Mouse (Mus musculus): ENCODE results near the gene Cyp4f16.
"Not testable (repeated sequence)": the region's sequence is repeated elsewhere in the genome, so short reads cannot be mapped to it uniquely, and the experiment has no call there.

The Cyp4f16 gene

GRCm38 (mm10) chr17:32536051-32536866 lies at the start of gene Cyp4f16:
TSS of gene Cyp4f16 (plus strand) at chr17:32536558.
- peak; percentile 94 for DNase-seq

DNA sequence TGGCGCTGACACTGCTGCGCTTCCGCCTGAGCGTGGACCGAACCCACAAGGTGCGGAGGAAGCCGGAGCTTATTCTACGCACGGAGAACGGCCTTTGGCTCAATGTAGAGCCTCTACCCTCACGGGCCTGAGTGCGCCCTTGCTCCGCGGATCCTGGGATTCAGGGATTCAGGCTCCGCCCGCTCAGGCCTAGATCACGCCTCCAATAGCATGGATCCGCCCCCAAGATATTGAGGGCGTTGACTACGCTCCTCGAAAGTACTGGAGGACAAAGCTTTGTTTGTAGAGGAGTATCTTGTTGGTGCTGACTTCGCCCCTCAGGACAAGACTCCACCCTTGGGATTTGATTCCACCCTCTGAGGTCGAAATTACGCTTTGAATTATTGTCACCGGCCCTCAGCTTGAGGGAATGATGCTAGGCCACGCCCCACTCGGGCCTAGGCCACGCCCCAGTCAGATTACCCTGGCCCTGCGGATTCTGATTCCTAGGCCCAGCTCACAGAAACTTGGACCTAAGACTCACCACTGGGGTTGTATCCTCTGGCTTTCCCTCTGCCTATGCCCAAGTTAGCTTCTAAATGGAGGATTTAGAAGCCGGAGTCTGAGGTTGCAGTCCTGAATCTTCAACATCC lies 43.9 kb upstream of the Cyp4f16 start:
- DNase-seq: peak; percentile 41

DNA sequence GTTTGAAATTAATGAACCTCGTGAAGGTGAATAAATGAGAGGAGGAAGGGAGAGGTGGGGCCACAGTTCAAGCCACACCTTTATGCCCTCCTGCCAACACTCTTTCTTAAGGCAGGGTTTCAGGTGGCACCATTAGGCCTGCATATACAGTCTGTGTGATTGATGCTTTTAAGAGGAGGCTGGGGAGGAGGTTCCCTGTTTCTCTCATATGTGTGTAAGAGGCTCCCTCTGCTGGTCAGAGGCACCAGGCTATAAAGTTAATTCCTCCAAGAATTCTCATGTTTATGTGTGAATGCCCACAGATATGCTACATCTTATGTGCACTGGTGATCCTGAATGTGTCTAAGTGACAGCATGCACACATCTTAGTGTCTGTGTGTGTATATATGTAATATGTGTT lies 41.8 kb upstream of the Cyp4f16 start:
- DNase-seq: peak; percentile 78

DNA sequence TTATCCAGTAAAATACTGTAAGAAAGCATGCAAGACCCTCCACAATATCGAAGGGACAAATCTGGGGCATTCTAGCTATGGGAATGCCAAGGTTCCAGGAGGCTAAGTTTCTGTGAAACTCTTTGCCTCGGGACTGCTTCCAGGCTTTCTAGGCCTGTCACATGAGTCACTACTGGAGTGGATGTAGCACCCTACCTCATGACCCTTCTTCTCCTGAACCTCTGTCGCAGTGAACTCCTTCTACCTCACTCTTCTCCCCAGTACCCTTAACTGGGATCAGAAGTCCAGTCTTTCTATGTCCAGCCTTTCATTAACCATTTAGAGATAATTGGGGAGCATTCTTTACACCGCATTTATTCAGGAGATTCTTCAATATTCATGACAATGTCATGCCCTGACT lies 35.8 kb upstream of the Cyp4f16 start:
- DNase-seq: not testable (repeated sequence)

- DNase-seq: no peak
Observed at GRCm38 (mm10) chr17:32501051-32501450, 35.3 kb upstream of the Cyp4f16 start.

DNA sequence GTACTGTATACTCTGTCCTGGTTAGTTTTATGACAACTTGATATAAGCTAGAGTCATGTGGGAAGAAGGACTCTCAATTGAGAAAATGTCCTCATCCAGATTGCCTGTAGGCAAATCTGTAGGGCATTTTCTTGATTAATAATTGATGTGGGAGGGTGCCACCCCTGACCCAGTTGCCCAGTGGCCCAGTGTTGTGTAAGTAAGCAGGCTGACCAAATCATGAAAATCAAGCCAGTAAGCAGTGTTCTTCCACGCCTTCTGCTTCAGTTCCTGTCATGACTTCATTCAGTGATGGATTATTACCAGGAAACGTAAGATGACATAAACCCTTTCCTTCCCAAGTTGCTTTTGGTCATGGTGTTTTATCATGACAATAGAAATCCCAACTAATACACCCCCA lies 33.2 kb upstream of the Cyp4f16 start:
- peak; percentile 31 for DNase-seq

- peak; percentile 73 for DNase-seq
Observed at GRCm38 (mm10) chr17:32505851-32506728, 30.3 kb upstream of the Cyp4f16 start, which contains the start of gene Cyp4f17. TSS of gene Cyp4f17 (plus strand) at chr17:32506050.

DNA sequence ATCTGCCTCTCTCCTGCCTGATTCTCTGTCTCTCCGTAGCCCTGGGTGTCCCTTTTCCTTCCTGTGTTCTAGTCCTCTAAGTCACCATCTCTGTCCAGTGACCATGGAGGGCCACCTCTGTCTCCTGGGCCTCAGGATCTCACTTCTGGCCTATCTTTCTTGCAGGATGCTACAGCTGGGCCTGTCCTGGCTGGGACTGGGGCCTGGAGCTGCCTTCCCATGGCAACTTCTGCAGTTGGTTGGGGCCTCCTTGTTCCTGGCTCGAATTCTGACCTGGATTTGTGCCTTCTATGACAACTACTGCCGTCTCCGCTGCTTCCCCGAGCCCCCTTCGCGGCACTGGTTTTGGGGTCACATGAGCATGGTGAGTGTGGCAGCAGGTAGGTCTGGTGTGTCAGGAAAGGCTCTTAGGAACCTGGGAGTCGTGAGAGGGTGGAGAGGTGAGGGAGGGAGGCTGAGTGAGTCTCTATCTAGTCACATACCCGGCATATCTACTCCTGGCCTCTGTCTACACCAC lies 29.6 kb upstream of the Cyp4f16 start:
- no peak for DNase-seq

DNA sequence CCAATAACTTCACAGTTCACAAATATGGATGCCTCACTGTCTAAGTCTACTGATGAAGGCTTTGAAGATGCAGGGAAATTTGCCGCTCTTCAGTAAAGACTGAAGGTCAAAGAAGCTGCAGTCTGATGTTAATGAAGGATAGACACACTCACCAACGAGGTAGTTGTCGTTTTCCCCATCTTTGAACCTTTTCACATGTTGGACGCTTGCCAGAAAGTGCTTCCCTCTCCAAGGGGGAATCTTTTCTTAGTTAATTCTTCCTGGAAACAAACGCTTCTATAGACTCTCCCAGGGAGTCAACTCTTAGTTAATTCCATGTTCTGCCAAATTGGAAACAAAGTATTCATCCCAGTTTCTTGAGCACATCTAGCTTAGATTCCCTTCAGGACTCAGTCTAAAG lies 20.2 kb upstream of the Cyp4f16 start:
- no peak for DNase-seq

DNA sequence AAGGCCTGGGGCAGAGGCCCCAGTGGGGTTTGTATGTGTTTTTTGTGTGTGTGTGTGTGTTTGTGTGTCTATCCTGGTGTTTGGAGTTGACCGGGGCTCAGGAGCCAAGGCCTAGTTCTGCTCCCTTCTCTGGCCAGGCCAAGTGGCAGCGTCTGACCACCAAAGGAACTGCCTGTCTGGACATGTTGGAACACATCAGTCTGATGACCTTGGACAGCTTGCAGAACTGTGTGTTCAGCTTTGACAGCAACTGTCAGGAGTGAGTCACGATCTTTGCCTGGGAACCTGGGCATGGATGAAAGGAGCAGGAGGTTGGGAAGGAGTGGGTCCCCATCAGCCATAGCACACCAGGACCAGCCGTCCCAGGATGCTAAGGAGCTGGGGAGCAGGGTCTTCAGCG lies 14.4 kb upstream of the Cyp4f16 start:
- no peak for DNase-seq

DNA sequence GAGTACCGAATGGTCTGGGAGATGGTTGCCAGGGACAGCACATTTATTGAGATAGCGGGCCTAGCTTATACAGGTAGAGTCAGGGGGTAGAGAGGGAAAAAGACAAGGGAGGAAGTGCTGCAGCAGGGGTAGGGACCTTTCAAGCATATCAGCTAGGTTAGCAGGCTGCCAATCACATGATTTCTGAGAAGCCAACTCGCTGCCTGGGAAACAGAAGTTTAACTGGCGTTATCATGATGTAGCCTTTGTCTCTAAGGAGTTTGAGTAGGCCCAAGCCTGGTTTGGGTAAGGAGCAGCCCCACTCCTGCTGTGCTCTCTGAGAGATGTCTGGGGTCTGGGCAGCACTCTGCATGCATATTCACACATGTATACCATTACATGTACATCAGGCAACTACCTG lies 14.0 kb upstream of the Cyp4f16 start:
- no peak for DNase-seq

- no peak for DNase-seq
Observed at GRCm38 (mm10) chr17:32522816-32523215, 13.5 kb upstream of the Cyp4f16 start.

DNA sequence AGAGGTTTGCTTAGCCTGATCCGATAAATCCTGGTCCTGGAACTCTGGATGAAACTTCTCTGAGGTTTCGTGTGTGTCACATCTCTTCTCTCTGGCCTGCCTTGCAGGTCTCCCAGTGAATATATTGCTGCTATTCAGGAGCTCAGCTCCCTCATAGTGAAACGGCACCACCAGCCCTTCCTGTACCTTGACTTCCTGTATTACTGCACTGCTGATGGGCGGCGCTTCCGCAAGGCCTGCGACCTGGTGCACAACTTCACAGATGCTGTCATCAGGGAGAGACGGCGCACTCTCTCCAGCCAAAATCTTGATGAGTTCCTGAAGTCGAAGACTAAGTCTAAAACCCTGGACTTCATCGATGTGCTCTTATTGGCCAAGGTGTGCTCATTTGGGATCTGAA lies 12.5 kb upstream of the Cyp4f16 start:
- DNase-seq: no peak

- DNase-seq: not testable (repeated sequence)
Observed at GRCm38 (mm10) chr17:32526341-32526740, 10.0 kb upstream of the Cyp4f16 start.

DNA sequence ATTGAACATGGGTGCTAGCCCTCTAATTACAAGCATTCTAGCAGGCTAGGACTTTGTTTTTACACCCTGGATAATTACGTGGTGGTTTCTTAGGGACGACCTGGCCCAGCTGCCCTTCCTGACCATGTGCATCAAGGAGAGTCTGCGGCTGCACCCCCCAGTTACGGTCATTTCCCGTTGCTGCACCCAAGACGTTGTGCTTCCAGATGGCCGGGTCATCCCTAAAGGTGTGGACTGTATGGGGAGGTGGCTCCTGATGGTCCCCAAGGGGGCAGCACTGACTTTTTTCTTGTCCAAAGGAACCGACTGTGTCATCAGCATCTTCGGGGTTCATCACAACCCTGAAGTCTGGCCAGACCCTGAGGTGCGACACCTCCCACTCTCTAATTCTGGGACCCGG lies 8.6 kb upstream of the Cyp4f16 start:
- no peak for DNase-seq

DNA sequence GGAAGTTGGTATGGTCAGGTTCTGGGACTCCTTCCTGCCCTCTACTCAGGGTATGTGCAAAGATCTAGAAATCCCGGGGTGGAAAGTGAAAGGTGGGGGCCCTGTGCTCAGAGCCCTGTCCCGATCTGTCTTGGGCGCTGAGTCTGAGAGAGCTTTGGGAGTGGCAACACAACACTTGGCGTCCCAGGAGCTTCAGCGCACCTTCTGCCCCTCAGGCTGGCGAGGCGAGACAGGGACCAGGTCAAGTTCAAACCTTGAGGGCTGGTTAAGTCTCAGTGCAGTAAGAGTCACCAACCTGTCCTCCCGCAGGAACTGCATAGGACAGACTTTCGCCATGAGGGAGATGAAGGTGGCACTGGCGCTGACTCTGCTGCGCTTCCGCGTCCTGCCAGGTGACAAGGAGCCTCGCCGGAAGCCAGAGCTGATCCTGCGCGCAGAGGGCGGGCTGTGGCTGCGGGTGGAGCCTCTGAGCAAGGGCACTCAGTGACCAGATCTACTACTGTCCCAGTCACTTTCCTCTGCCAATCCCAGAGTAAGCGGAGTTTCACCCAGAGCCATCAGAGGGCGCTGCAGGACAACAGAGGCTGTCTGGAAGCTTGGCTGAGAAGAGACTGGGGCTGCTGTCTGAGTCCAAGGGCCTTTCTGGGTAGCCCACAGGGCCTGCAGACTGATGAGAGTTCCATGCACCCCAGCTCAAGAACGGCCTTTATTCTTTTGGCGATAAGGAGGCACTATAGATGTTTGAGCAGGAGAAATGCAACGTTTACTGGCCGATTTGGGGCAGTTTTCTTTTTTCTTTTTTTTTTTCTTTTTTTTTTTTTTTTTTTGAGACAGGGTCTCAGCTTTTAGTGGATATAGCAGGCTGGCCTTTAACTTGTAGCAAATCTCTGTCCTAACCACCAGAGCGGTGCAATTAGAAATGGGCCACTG lies 7.7 kb upstream of the Cyp4f16 start:
- peak; percentile 89 for DNase-seq

GRCm38 (mm10) chr17:32532356-32532755 lies 4.0 kb upstream of the Cyp4f16 start:
- DNase-seq: not testable (repeated sequence)

- no peak for DNase-seq
Observed at GRCm38 (mm10) chr17:32534068-32534467, 2.3 kb upstream of the Cyp4f16 start.

DNA sequence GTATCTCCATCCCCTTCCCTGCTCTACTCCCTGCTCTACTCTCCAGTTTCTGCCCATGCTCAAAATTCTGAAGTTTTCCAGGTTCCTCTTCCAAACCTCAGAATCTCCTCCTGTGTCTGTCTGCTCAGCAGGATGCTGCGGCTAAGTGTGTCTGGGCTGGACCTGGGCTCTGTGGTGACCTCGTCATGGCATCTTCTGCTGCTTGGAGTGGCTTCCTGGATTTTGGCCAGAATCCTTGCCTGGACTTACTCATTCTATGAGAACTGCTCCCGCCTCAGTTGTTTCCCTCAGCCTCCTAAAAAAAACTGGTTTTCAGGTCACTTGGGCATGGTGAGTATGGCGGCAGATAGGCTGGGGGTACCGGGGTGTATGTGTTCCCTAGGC lies 501 bp downstream of the Cyp4f16 start:
- DNase-seq: peak; percentile 35

GRCm38 (mm10) chr17:32544792-32545191 lies 8.4 kb downstream of the Cyp4f16 start:
- DNase-seq: not testable (repeated sequence)

DNA sequence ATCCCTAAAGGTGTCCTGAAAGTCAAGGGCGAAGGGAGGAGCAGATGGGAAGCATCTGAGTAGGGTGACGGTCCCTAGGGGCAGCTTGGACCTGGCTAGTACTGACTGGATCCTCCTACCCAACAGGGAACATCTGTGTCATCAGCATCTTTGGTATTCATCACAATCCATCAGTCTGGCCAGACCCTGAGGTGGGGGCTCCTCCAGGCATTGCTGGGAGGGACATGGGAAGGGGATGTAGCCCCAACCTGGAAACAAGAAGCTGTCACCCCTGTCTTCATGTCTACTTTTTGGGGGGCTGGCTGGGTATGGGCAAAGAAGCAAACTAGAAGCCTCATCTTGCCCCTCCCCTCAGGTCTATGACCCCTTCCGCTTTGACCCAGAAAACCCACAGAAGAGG lies 14.0 kb downstream of the Cyp4f16 start:
- DNase-seq: not testable (repeated sequence)

All from kidney, postnatal 14 days (tissue).